Mouse (Mus musculus) monocyte, adult 5-6 weeks (primary cell): ENCODE data around the gene Atad5. TPM values are rescaled to one million over a fixed set of nuclear protein-coding genes. Genes with fewer than 3 reads are reported as not detected.

Experiments used
- ATAC-seq: fragments of 153-309, 156-312 bp; replicated peaks from 2 replicates; pipeline ENCODE4 v1.8.0; 2017; ENCODE audit warnings: mild to moderate bottlenecking; ENCODE audit not compliant: low TSS enrichment, insufficient number of reproducible peaks, severe bottlenecking, poor library complexity, low FRiP score
- total RNA-seq: library from RNA; stranded (forward); fragments of 200-1000, 200-491, 200-594 nt; gene quantifications from 3 replicates; pipeline ENCODE4 v1.2.3, GENCODE M21; 2017

Gene Atad5
- total RNA-seq, 1 experiment from 2014 or later, result 3.5 TPM

DNA sequence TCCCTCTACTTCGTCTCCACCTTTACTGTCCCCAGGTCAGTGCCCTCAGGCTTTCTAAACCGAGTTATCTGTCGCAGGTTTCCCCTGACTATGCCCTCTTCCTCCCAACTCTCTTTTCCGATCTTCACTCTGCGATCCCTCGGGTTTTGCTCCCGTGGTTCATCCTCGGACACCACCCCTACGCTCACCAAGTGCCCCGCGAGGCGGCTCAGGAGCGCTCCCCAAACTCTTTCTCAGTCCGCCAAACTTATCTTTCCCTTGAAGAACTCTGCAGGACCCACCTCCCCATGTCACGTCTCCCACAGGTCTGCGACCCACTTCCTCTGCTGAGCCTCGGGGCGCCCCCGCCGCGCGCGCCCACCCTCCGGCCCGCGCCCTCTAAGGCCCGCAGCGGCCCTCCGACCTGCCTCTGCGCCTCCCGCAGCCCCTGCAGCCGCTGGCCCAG lies 8.8 kb upstream of the Atad5 start:
- ATAC-seq, result no peak

DNA sequence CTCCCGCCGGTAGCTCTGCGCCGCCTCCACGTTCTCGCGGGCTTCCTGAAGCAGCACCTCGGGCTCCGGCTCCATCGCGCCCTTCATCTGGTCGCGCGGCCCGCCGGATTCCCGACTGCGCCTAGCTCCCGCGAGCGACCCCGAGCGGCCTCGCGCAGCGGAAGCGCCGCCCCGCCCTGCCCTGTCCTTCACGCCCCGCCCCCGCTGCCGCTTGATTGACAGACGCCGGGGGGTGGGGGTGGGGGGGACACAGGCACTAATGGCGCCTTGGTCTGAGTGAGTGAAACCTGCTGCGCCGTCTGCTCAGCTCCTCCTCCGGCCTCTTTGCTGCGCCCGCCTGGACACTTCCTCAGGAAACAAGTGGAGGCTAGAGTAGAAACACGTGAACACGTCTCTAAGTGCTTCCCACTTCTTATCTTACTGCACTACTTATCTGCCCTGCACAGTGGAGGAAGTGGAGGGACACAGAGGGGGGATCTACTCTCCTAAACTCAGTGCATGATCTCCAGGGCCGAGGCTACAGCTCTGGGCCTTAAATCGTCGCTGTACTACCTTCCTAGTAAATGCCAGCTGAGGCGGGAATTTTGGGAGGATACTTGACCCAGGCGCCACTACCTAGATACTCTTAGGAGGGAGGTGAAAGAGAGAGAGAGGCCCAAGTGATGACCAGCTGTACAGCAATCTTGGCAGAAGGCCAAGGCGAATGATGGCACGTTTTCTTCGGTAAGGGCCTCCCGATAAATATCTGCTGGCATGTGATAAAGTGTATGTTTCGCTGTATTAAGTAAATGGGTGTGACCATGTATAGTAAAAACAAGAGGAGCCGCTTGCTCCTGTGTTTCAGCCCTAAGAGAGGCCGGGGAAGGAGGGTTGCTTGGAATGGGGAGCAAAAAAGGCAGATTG lies 8.1 kb upstream of the Atad5 start, which contains the start of gene Crlf3:
Crlf3 (minus strand) TSS at position 166 of the 903 bp plus-strand sequence.
- ATAC-seq, result peak; percentile 91

DNA sequence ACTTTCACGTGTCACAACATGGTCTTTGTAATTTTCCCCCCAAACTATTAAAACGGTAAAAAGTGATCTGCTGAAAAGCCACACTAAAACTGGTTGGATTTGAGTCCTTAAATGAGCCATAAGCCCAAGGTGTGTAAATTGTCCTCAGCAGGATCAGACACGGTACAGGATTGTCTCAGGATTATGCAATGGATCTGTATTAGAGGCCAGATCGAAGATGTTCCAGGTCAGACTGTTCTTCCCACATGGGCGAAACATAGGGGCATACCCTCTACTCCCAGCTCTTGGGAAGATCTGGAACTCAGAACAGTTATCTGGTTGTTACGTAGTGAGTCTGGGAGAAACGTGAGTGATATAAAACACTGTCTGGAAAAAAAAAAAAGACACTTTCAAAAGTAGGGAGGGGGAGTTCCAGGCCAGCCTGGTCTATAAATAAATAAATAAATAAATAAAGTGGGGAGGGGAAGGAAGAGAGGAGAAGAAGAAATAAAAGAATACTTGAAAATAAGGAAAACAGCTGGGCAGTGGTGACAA lies 7.3 kb upstream of the Atad5 start:
- ATAC-seq, result no peak

DNA sequence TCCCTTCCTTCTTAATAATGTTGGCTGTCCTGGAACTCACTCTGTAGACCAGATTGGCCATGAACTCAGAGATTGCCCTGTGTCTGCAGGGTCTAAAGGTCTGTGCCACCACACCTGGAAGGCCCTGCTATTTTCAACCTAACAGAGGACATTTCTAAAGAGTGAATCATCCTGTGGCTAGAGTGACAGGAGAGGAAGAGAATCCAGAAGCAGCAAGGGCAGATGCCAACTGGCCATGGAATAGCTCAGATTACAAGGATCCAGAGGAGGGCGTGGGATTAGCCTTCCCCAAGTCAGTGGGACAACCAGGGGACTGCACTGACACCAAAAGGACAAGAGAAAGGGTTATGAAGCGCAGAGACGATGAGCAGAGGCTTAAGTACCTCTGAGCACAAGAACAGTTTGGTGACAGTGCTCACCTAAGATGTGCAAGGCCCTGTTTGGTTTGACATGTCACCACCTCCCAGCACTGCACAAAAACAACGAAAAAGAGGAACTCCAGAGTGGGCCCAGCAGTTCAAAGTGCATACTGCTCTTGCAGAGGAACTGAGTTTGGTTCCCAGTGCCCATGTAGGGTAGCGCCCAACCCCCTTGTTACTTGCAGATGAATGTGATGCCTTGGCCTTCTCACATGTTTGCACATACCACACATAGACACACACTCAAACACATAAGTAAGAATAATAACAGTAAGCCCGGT lies 3.7 kb upstream of the Atad5 start:
- ATAC-seq, result peak; percentile 47

DNA sequence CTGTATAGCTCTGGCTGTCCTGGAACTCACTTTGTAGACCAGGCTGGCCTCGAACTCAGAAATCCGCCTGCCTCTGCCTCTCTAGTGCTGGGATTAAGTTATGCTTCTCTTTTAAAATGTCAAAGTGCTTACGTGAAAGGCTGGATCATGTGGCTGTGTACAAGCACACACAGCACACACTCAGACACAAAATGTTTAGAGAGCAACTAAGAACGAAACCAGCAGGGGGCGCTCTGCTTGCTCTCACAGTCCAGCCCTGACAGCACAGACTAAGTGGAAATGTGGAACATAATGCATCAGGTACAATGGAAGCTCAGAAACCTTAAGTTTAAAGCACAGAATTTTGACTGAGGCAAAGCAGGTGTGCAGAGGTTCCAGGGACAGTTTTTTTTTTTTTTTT lies 2.4 kb upstream of the Atad5 start:
- ATAC-seq, result peak; percentile 80

DNA sequence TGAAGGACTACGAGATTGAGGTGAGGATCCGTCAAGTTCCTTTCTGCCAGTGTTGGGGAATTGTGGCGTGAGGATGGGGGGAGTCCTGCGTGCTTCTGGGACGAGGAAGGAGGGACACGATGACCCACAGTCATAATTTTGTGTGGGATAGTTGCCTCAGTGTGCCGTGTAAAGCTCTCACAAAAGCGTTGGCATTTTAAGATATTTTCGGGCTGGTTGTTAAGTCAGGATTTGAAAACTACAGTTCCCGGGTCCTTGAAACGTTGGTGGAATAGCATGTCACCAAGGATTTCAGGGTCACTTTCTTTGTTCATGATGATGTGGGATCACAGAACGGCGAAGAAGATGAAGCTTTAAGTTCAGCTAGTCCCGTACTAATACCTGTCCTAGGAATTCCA lies 616 bp downstream of the Atad5 start:
- ATAC-seq, result no peak

DNA sequence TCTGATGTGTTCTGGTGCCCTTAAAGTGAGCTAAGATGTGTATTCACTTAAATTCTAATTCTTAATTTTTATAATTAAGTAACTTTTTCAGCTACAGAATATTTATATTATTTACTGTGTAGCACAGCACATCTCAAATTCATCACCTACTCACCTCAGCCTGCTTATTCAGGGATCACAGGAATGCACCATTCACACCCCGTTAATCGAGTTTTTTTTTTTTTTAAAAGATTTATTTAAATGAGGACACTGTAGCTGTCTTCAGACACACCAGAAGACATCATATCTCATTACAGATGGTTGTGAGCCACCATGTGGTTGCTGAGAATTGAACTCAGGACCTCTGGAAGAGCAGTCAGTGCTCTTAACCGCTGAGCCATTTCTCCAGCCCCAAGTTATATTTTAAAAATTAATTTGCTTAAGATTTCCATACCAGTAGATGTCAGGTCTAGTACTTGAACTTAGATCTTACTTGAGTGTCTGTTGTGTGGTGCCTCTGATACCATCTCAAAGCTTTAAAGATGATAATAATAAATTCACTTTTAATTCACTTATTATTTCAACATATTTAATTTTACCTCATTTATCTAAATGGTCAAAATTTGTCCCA lies 1.5 kb downstream of the Atad5 start:
- ATAC-seq, result no peak

DNA sequence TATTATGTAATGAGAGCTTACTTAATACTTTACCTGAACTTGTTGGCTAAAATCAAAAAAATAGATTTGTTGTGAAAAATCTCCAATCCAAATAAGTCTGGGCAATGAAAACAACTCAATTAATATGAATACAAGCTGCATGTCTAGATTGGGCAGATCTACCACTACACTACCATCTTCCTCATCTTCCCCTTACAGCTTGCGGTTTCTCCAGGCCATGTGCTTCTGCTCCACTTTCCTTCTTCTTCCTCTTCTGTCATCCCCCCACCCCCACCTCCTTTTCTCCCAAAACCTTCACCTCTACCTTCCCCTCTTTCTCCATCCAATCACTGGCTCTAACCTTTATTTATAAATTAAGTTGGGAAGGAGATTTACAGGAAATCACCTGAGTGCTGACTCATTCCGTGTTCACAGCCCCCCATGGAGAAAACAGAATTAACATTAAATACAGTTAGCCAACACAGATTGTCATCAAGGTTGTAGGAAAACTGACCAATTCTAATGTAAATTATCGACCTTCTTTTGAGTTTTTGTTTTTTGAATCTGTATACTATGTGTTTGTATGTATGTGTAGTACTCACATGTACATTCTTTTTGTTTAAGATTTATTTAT lies 9.3 kb downstream of the Atad5 start:
- ATAC-seq, result no peak

DNA sequence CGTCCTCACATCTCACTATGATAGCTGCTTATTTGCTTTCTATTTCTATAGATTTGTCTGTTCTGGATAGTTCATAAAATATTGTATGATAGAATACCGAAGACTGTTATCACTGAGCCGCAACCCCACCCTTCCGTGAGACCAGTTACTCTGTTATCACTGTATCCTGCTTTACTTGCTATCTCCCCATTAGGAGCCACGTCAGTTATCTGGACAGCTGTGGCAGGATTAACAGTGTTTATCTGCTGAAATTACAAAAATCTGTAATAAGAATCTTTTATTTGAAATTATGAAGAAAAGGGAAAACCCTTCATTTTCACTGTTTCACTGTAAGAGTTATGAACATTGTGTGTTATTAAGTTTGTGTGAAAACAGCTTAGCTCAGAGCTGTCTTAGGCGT lies 12.1 kb downstream of the Atad5 start:
- ATAC-seq, result no peak

DNA sequence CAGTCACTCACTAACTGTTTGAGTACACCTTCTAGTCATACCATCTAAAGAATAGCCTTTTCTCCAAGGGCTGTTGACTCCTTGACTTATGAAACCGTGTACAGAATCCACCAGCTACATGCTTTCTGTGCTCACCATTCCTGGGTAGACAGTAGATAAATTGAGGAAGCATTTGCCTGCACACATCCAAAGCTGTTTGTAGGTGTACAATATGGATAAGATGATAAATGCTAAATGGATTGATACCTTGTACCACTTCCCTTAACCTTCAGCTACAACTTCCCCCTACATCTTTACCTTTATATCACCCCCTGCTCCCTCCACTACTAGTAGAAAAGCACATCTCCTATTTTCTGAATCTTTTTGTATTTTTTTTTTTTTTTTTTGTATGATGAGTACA lies 15.2 kb downstream of the Atad5 start:
- no peak for ATAC-seq

DNA sequence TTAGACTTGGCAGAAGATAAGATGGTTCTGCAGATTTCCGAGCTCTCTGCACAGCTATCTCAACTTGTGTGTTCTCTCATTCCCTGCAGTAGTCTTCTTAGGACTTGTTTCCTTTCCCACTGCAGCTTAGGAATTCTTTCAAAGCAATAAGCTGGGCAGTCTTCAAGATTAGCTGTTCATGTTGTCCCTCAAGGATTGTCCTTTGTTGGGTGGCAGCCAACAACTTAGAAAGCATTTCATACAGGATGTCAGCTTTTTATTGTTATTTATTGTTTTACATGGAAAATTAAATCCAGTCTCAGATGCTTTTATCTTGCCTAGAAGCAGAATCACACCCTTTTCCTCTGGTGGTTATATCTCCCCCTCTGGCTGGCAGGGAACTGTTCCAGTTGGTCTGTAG lies 27.2 kb downstream of the Atad5 start:
- no peak for ATAC-seq

DNA sequence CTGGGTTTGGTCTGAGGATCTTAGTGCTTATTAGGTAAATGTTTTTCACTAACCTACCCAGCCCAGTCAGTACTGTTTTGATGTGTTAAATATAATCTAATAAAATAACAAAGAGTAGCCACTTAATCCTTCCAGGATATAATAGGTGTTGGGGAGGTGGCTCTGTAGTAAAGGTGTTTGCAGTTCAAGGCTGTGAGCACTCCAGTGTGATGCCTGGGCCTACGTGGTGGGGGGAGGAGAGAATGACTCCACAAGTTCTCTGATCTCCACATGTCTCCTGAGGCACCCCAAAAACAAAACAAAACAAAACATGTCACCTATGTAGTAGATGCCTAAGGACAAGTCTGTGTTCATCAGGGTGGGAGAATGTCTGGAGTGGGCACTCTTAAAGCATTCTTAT lies 42.9 kb downstream of the Atad5 start:
- ATAC-seq, result no peak

DNA sequence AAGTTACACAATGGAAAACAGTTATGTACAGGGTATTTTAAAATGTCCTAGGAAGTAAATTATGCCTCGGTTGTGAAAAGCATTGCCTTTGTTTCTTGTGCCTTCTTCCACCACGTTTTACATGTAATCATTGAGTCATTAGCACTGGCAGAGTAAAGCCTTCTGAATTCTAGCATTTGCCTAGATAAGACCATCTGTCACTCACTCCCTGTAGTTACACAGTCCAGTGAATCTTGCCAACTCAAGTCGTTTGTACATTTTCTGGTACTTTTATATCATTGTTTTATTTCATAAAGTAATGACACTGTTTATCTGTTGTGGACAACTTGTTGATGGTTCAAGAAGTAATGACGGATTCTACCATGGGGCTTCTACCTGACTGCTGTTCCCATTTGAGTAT lies 45.5 kb downstream of the Atad5 start:
- no peak for ATAC-seq

DNA sequence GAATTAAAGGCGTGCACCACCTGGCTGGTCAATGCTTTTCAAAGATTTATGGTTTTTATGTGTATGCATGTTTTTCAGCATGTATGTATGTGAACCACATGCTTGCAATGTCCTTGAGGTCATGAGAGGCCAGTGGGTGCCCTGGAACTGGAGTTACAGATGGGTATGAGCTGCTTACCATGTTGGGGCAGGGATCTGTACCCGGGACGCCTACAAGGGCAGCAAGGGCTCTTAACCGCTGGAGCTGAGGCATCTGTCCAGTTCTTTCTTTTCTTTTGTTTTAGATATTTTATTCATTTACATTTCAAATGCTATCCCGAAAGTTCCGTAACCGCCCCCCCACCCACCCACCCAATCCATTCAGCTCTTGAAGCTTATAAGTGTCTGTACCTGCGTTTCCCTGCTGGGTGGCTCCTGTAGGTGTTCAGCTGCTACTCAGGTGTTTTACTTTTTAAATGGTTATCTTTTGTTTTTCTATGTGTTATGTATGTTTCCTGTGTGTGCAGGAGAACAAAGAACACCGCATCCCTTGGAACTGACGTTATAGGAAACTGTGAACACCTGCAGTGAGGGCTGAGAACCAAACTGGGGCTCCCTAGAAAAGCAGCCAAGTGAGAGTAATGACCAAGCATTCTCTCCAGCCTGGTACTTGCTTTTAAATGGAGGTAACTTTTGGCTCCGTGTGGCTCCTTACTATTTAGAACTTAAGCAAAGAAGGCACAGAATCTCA lies 46.9 kb downstream of the Atad5 start:
- no peak for ATAC-seq

DNA sequence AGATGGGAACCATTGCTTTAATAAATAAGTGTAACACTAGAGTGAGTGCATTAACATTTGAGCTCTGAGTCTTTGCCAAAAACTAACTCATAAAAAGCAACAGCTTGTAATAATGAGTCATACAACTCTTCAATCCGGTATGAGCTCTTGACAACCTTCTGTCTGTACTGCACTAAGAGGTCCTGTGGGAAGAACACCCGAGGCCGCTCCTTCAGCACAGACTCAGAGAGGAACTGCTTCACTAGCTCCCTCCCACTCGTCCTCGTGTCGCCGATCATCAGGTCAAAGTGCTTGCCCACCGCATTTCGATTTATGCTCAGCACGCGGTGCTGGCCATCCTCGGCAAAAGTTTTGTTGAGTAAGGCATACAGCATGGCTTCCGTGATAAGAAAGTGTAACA lies 47.6 kb downstream of the Atad5 start:
- no peak for ATAC-seq

DNA sequence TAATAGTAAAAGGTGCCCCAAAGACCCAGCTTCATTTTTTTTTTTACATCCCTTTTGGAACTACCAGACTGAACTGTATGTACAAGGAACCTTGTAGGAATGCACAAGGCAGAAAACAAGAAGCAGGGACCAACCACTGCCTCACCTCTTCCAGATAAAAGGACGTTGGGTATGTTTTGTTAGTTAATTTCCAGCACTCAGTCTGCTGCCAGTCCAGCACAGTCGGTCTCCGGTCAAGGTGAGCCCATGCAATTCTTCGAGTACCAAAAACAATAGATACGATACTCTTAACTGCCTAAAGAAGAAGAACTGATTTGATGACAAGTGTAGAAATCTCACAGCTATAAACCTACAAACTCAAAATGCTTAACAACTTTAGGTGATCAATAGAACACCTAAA lies 48.6 kb downstream of the Atad5 start:
- no peak for ATAC-seq

DNA sequence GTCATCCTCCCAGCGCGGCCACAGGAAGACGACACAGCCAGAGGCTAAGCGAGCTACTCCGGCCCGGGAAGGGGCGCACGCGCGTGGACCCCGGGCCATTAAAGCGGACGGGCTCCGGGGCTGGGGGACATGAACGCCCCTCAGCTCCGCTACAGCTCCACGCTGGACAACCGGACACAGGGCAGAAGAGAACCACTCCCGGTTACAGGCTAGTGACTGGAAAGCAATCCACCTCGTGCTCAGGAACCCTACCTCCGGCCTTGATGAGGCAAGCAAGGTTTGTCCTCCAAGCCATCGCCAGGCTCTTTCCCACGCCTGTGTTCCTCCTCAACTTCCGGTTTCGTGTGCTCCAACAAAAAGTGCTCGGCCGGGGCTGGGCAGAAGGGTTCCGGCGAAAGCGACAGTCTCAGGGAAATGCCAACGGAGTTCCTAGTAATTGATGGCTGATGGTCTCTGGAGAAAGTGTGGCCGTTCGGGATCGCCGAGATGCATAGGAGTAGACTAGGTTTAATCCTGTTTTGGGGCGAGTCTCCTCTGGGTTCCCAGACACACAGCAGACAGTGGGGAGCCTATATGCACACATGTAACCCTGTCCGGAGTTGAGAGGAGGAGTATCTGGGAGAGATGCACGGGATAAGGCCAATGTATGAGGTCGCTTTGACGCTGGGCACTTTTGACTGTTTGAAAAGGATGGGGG lies 52.8 kb downstream of the Atad5 start, which contains the start of gene Tefm:
Tefm (minus strand) TSS at position 351 of the 697 bp plus-strand sequence.
- ATAC-seq, result peak; percentile 85

DNA sequence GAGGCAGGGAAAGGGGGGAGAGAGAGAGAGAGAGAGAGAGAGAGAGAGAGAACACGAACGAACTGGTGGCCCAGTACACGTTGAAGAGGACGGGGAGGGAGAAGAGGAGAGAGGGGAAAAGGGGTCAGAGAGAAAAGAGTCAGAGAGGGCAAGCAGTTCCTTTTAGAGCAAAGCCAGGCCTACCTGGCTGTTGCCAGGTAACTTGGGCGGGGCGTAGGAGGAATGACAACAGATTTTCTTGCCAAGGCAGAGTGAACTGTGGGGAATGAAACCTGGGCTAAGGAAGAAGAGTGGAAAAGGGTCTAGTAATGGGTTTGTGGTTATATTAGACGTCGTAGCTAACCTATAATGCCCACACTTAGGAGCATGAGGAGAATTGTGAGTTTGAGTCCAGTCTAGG lies 53.7 kb downstream of the Atad5 start:
- no peak for ATAC-seq
